Mouse (Mus musculus) thymus, adult 2 months (tissue): ENCODE data around the gene Tnxb. TPM values are rescaled to one million over a fixed set of nuclear protein-coding genes. Genes with fewer than 3 reads are reported as not detected.

Source experiments
- DNase-seq: peaks from one replicate; pipeline ENCODE4 v3.0.0; 2021
- H3K27ac ChIP-seq: fragments of 200-500 bp; 2 replicates; pipeline ENCODE4 v1.5.1; 2012; ENCODE audit warnings: low read length, control low read depth; ENCODE audit not compliant: control insufficient read depth, insufficient read depth
- H3K27me3 ChIP-seq: fragments of 200-500 bp; 2 replicates; pipeline ENCODE4 v1.6.1; 2012; ENCODE audit warnings: mild to moderate bottlenecking, low read length, moderate library complexity, mixed read lengths; ENCODE audit not compliant: control insufficient read depth, insufficient read depth
- H3K36me3 ChIP-seq: fragments of 200-500 bp; 2 replicates; pipeline ENCODE4 v1.6.1; 2012; ENCODE audit warnings: mild to moderate bottlenecking, low read length, moderate library complexity; ENCODE audit not compliant: control insufficient read depth, insufficient read depth
- H3K4me1 ChIP-seq: fragments of 200-500 bp; replicated peaks from 2 replicates; pipeline ENCODE4 v1.6.1; 2012; ENCODE audit warnings: low read length; ENCODE audit not compliant: control insufficient read depth, insufficient read depth
- H3K4me3 ChIP-seq: fragments of 200-500 bp; 2 replicates; pipeline ENCODE4 v1.5.1; 2012; ENCODE audit warnings: mild to moderate bottlenecking, low read length, control low read depth, moderate library complexity; ENCODE audit not compliant: control insufficient read depth, insufficient read depth
- CTCF ChIP-seq: fragments of 200-500 bp; IDR thresholded peaks from 2 replicates; pipeline ENCODE4 v1.5.1; 2012; ENCODE audit warnings: mild to moderate bottlenecking, control low read depth, low read length, moderate library complexity, borderline replicate concordance; ENCODE audit not compliant: control insufficient read depth, poor library complexity, insufficient read depth; ENCODE audit errors: extremely low read depth
- POLR2A ChIP-seq: fragments of 200-500 bp; IDR thresholded peaks from 2 replicates; pipeline ENCODE4 v1.6.1; 2012; ENCODE audit warnings: mild to moderate bottlenecking, low read length, control low read depth, moderate library complexity; ENCODE audit not compliant: control insufficient read depth, poor library complexity, insufficient read depth; ENCODE audit errors: extremely low read depth
- WGBS: fragments of 180-500 bp; shearing (Covaris S2); methylation state at CpG from one replicate; pipeline ENCODE4 v1.1.7; 2018; 5-methylcytosine and 5-hydroxymethylcytosine counted together
- polyA plus RNA-seq: library from polyadenylated mRNA; depleted of rRNA; stranded (reverse); fragments of >200 nt; gene quantifications from 2 replicates; pipeline ENCODE4 v1.2.3, GENCODE M21; 2012

Tnxb gene
- polyA plus RNA-seq, 1 experiment: 5.7 TPM

- WGBS: 75% methylated on average over 13 of the region's 13 CpGs
- no peaks in the 10 kb centered on the region for H3K4me1 ChIP-seq
- no peak for TF ChIP-seq POLR2A
- TF ChIP-seq CTCF: no peak
- peaks cover 7% of the 10 kb centered on the region; the same call in 1 of the 2 replicates for H3K27me3 ChIP-seq
- H3K36me3 ChIP-seq: no peaks in the 10 kb centered on the region
- no peak overlapping the region for H3K4me3 ChIP-seq
- DNase-seq: no peak
- H3K27ac ChIP-seq: no peak overlapping the region
These were observed 5.1 kb downstream of the Tnxb start for GRCm38 (mm10) chr17:34675205-34676092.

- TF ChIP-seq CTCF: no peak
- no peak for TF ChIP-seq POLR2A
- Histone ChIP-seq H3K4me3 (no peak overlapping the region), H3K4me1 (no peaks in the 10 kb centered on the region), H3K36me3 (no peaks in the 10 kb centered on the region), H3K27me3 (peaks cover 6% of the 10 kb centered on the region; the same call in 1 of the 2 replicates), H3K27ac (no peak overlapping the region)
- WGBS: 84% methylated on average over 6 of the region's 6 CpGs
- DNase-seq: no peak
These were observed 5.7 kb downstream of the Tnxb start for GRCm38 (mm10) chr17:34676093-34676460.

GRCm38 (mm10) chr17:34676671-34677070, 6.3 kb downstream of the Tnxb start:
- TF ChIP-seq CTCF: no peak
- no peak for TF ChIP-seq POLR2A
- H3K27me3 ChIP-seq: peaks cover 7% of the 10 kb centered on the region; the same call in 1 of the 2 replicates
- H3K4me1 ChIP-seq: no peaks in the 10 kb centered on the region
- H3K4me3 ChIP-seq: no peak overlapping the region
- DNase-seq: no peak
- H3K27ac ChIP-seq: no peak overlapping the region
- no peaks in the 10 kb centered on the region for H3K36me3 ChIP-seq
- 83% methylated on average over 12 of the region's 12 CpGs for WGBS

- TF ChIP-seq POLR2A (no peak), CTCF (no peak)
- Histone ChIP-seq H3K36me3 (no peaks in the 10 kb centered on the region), H3K4me3 (no peak overlapping the region), H3K27me3 (peaks cover 4% of the 10 kb centered on the region; the same call in 1 of the 2 replicates), H3K27ac (no peak overlapping the region), H3K4me1 (no peaks in the 10 kb centered on the region)
- DNase-seq: no peak
- WGBS: 83% methylated on average over 26 of the region's 26 CpGs
These were observed 9.9 kb downstream of the Tnxb start for GRCm38 (mm10) chr17:34680191-34680590.

- H3K4me3 ChIP-seq: no peak overlapping the region
- no peaks in the 10 kb centered on the region for H3K4me1 ChIP-seq
- peaks cover 4% of the 10 kb centered on the region; the same call in 1 of the 2 replicates for H3K27me3 ChIP-seq
- no peaks in the 10 kb centered on the region for H3K36me3 ChIP-seq
- no peak for DNase-seq
- H3K27ac ChIP-seq: no peak overlapping the region
- TF ChIP-seq CTCF (no peak), POLR2A (no peak)
- 55% methylated on average over 4 of the region's 4 CpGs for WGBS
These were observed 10.3 kb downstream of the Tnxb start for GRCm38 (mm10) chr17:34680621-34681020.

- TF ChIP-seq CTCF (no peak), POLR2A (no peak)
- H3K4me3 ChIP-seq: no peak overlapping the region
- 2% methylated on average over 17 of the region's 17 CpGs for whole genome bisulfite sequencing
- no peak overlapping the region for H3K27ac ChIP-seq
- H3K36me3 ChIP-seq: no peaks in the 10 kb centered on the region
- no peaks in the 10 kb centered on the region for H3K4me1 ChIP-seq
- H3K27me3 ChIP-seq: peaks cover 4% of the 10 kb centered on the region; the same call in 1 of the 2 replicates
- DNase-seq: no peak
These were observed 10.8 kb downstream of the Tnxb start for GRCm38 (mm10) chr17:34681132-34681571.
